Mouse (Mus musculus): ENCODE data around the gene Adtrp. TPM values are rescaled to one million over a fixed set of nuclear protein-coding genes. Genes with fewer than 3 reads are reported as not detected.

The Adtrp gene
- polyA plus RNA-seq, 1 experiment from 2014 or later = 3.3 TPM

GRCm38 (mm10) chr13:41846516-41846915, 968 bp downstream of the Adtrp start:
- no peak for ATAC-seq (ENCODE audit: low read depth)
- H3K27ac ChIP-seq (replicated peaks; ENCODE audit: low read depth, low read length) = no peak overlapping the region
- no peaks in the 10 kb centered on the region for H3K9me3 ChIP-seq (ENCODE audit: control insufficient read depth, low read length)
- DNase-seq (ENCODE audit: low spot score) = peak; percentile 60
- H3K27me3 ChIP-seq (replicated peaks; ENCODE audit: control insufficient read depth, insufficient read depth, low read length) = no peaks in the 10 kb centered on the region
- no peak overlapping the region for H3K4me2 ChIP-seq (ENCODE audit: low read depth, low read length)
- WGBS = 66% methylated on average over 5 of the region's 5 CpGs
- H3K9ac ChIP-seq (ENCODE audit: low read depth, low read length) = no peak overlapping the region
- no peaks in the 10 kb centered on the region for H3K4me1 ChIP-seq (ENCODE audit: control insufficient read depth, insufficient read depth, low read length)
- no peaks in the 10 kb centered on the region for H3K36me3 ChIP-seq (ENCODE audit: control insufficient read depth, insufficient read depth, low read length)
- H3K4me3 ChIP-seq (ENCODE audit: low read depth, low read length) = no peak overlapping the region

GRCm38 (mm10) chr13:41845013-41845412, 2.5 kb downstream of the Adtrp start:
- Histone ChIP-seq H3K27ac (replicated peaks; ENCODE audit: low read depth, low read length) (no peak overlapping the region), H3K9me3 (ENCODE audit: control insufficient read depth, low read length) (no peaks in the 10 kb centered on the region), H3K36me3 (ENCODE audit: control insufficient read depth, insufficient read depth, low read length) (no peaks in the 10 kb centered on the region), H3K27me3 (replicated peaks; ENCODE audit: control insufficient read depth, insufficient read depth, low read length) (no peaks in the 10 kb centered on the region), H3K9ac (ENCODE audit: low read depth, low read length) (no peak overlapping the region), H3K4me1 (ENCODE audit: control insufficient read depth, insufficient read depth, low read length) (no peaks in the 10 kb centered on the region), H3K4me2 (ENCODE audit: low read depth, low read length) (no peak overlapping the region), H3K4me3 (ENCODE audit: low read depth, low read length) (no peak overlapping the region)
- ATAC-seq (ENCODE audit: low read depth) (no peak), DNase-seq (ENCODE audit: low spot score) (no peak)
- WGBS = 76% methylated on average over 5 of the region's 5 CpGs

GRCm38 (mm10) chr13:41844071-41844470, 3.4 kb downstream of the Adtrp start:
- no peaks in the 10 kb centered on the region for H3K27me3 ChIP-seq (replicated peaks; ENCODE audit: control insufficient read depth, insufficient read depth, low read length)
- WGBS = 79% methylated on average over 4 of the region's 4 CpGs
- H3K9me3 ChIP-seq (ENCODE audit: control insufficient read depth, low read length) = no peaks in the 10 kb centered on the region
- DNase-seq (ENCODE audit: low spot score) (no peak), ATAC-seq (ENCODE audit: low read depth) (no peak)
- H3K27ac ChIP-seq (replicated peaks; ENCODE audit: low read depth, low read length) = no peak overlapping the region
- no peak overlapping the region for H3K4me3 ChIP-seq (ENCODE audit: low read depth, low read length)
- no peak overlapping the region for H3K9ac ChIP-seq (ENCODE audit: low read depth, low read length)
- no peaks in the 10 kb centered on the region for H3K4me1 ChIP-seq (ENCODE audit: control insufficient read depth, insufficient read depth, low read length)
- H3K36me3 ChIP-seq (ENCODE audit: control insufficient read depth, insufficient read depth, low read length) = no peaks in the 10 kb centered on the region
- H3K4me2 ChIP-seq (ENCODE audit: low read depth, low read length) = no peak overlapping the region

GRCm38 (mm10) chr13:41833614-41834139, 13.8 kb downstream of the Adtrp start:
- no peaks in the 10 kb centered on the region for H3K9me3 ChIP-seq (ENCODE audit: control insufficient read depth, low read length)
- H3K4me1 ChIP-seq (ENCODE audit: control insufficient read depth, insufficient read depth, low read length) = no peaks in the 10 kb centered on the region
- H3K4me2 ChIP-seq (ENCODE audit: low read depth, low read length) = no peak overlapping the region
- no peak overlapping the region for H3K4me3 ChIP-seq (ENCODE audit: low read depth, low read length)
- no peak for ATAC-seq (ENCODE audit: low read depth)
- H3K27ac ChIP-seq (replicated peaks; ENCODE audit: low read depth, low read length) = no peak overlapping the region
- WGBS = 86% methylated on average over 8 of the region's 8 CpGs
- H3K9ac ChIP-seq (ENCODE audit: low read depth, low read length) = no peak overlapping the region
- H3K36me3 ChIP-seq (ENCODE audit: control insufficient read depth, insufficient read depth, low read length) = no peaks in the 10 kb centered on the region
- DNase-seq (ENCODE audit: low spot score) = no peak
- no peaks in the 10 kb centered on the region for H3K27me3 ChIP-seq (replicated peaks; ENCODE audit: control insufficient read depth, insufficient read depth, low read length)

GRCm38 (mm10) chr13:41828296-41828754, 19.2 kb downstream of the Adtrp start:
- WGBS = 83% methylated on average over 8 of the region's 8 CpGs
- H3K27ac ChIP-seq (replicated peaks; ENCODE audit: low read depth, low read length) = no peak overlapping the region
- no peak for ATAC-seq (ENCODE audit: low read depth)

GRCm38 (mm10) chr13:41827581-41827980, 19.9 kb downstream of the Adtrp start:
- ATAC-seq (ENCODE audit: low read depth) (no peak), DNase-seq (ENCODE audit: low spot score) (no peak)
- Histone ChIP-seq H3K4me3 (ENCODE audit: low read depth, low read length) (no peak overlapping the region), H3K4me2 (ENCODE audit: low read depth, low read length) (no peak overlapping the region), H3K27me3 (replicated peaks; ENCODE audit: control insufficient read depth, insufficient read depth, low read length) (no peaks in the 10 kb centered on the region), H3K36me3 (ENCODE audit: control insufficient read depth, insufficient read depth, low read length) (no peaks in the 10 kb centered on the region), H3K9ac (ENCODE audit: low read depth, low read length) (no peak overlapping the region), H3K4me1 (ENCODE audit: control insufficient read depth, insufficient read depth, low read length) (no peaks in the 10 kb centered on the region), H3K9me3 (ENCODE audit: control insufficient read depth, low read length) (no peaks in the 10 kb centered on the region), H3K27ac (replicated peaks; ENCODE audit: low read depth, low read length) (no peak overlapping the region)
- WGBS = 87% methylated on average over 5 of the region's 5 CpGs

More at GRCm38 (mm10) chr13:41828296-41828754, 19.2 kb downstream of the Adtrp start:
- Histone ChIP-seq H3K27me3 (replicated peaks; ENCODE audit: control insufficient read depth, insufficient read depth, low read length) (no peaks in the 10 kb centered on the region), H3K36me3 (ENCODE audit: control insufficient read depth, insufficient read depth, low read length) (no peaks in the 10 kb centered on the region), H3K4me1 (ENCODE audit: control insufficient read depth, insufficient read depth, low read length) (no peaks in the 10 kb centered on the region), H3K9ac (ENCODE audit: low read depth, low read length) (no peak overlapping the region), H3K9me3 (ENCODE audit: control insufficient read depth, low read length) (no peaks in the 10 kb centered on the region), H3K4me3 (ENCODE audit: low read depth, low read length) (no peak overlapping the region), H3K4me2 (ENCODE audit: low read depth, low read length) (no peak overlapping the region)
- DNase-seq (ENCODE audit: low spot score) = no peak

- H3K4me3 ChIP-seq (ENCODE audit: low read depth, low read length) = no peak overlapping the region
- DNase-seq (ENCODE audit: low spot score) (peak; percentile 29), ATAC-seq (ENCODE audit: low read depth) (no peak)
- no peaks in the 10 kb centered on the region for H3K36me3 ChIP-seq (ENCODE audit: control insufficient read depth, insufficient read depth, low read length)
- 57% methylated on average over 11 of the region's 11 CpGs for WGBS
- H3K9ac ChIP-seq (ENCODE audit: low read depth, low read length) = no peak overlapping the region
- H3K27ac ChIP-seq (replicated peaks; ENCODE audit: low read depth, low read length) = no peak overlapping the region
- no peak overlapping the region for H3K4me2 ChIP-seq (ENCODE audit: low read depth, low read length)
- no peaks in the 10 kb centered on the region for H3K4me1 ChIP-seq (ENCODE audit: control insufficient read depth, insufficient read depth, low read length)
- H3K9me3 ChIP-seq (ENCODE audit: control insufficient read depth, low read length) = no peaks in the 10 kb centered on the region
- no peaks in the 10 kb centered on the region for H3K27me3 ChIP-seq (replicated peaks; ENCODE audit: control insufficient read depth, insufficient read depth, low read length)
These were observed 22.0 kb downstream of the Adtrp start for GRCm38 (mm10) chr13:41825379-41825966.

- no peaks in the 10 kb centered on the region for H3K9me3 ChIP-seq (ENCODE audit: control insufficient read depth, low read length)
- DNase-seq (ENCODE audit: low spot score) (no peak), ATAC-seq (ENCODE audit: low read depth) (no peak)
- no peaks in the 10 kb centered on the region for H3K4me1 ChIP-seq (ENCODE audit: control insufficient read depth, insufficient read depth, low read length)
- H3K4me2 ChIP-seq (ENCODE audit: low read depth, low read length) = no peak overlapping the region
- 81% methylated on average over 3 of the region's 3 CpGs for WGBS
- no peak overlapping the region for H3K9ac ChIP-seq (ENCODE audit: low read depth, low read length)
- no peak overlapping the region for H3K4me3 ChIP-seq (ENCODE audit: low read depth, low read length)
- H3K27me3 ChIP-seq (replicated peaks; ENCODE audit: control insufficient read depth, insufficient read depth, low read length) = no peaks in the 10 kb centered on the region
- H3K36me3 ChIP-seq (ENCODE audit: control insufficient read depth, insufficient read depth, low read length) = no peaks in the 10 kb centered on the region
- H3K27ac ChIP-seq (replicated peaks; ENCODE audit: low read depth, low read length) = no peak overlapping the region
These were observed 24.4 kb downstream of the Adtrp start for GRCm38 (mm10) chr13:41823077-41823476.

GRCm38 (mm10) chr13:41822617-41823016, 24.9 kb downstream of the Adtrp start:
- H3K9ac ChIP-seq (ENCODE audit: low read depth, low read length) = no peak overlapping the region
- DNase-seq (ENCODE audit: low spot score) = no peak
- H3K9me3 ChIP-seq (ENCODE audit: control insufficient read depth, low read length) = no peaks in the 10 kb centered on the region
- no peak overlapping the region for H3K4me2 ChIP-seq (ENCODE audit: low read depth, low read length)
- WGBS = 50% methylated on average over 1 of the region's 2 CpGs
- H3K27me3 ChIP-seq (replicated peaks; ENCODE audit: control insufficient read depth, insufficient read depth, low read length) = no peaks in the 10 kb centered on the region
- ATAC-seq (ENCODE audit: low read depth) = no peak
- H3K4me3 ChIP-seq (ENCODE audit: low read depth, low read length) = no peak overlapping the region
- H3K27ac ChIP-seq (replicated peaks; ENCODE audit: low read depth, low read length) = no peak overlapping the region
- H3K36me3 ChIP-seq (ENCODE audit: control insufficient read depth, insufficient read depth, low read length) = no peaks in the 10 kb centered on the region
- H3K4me1 ChIP-seq (ENCODE audit: control insufficient read depth, insufficient read depth, low read length) = no peaks in the 10 kb centered on the region

Data from embryonic facial prominence, embryonic 14.5 days (tissue).